Mouse (Mus musculus) forelimb bud, embryonic 11.5 days (tissue): ENCODE data around the gene Pagr1a.

Experiments
- DNase-seq: peaks from one replicate; pipeline ENCODE4 v3.0.0-alpha.2; 2012; ENCODE audit warnings: low read depth, low spot score

Pagr1a gene

DNA sequence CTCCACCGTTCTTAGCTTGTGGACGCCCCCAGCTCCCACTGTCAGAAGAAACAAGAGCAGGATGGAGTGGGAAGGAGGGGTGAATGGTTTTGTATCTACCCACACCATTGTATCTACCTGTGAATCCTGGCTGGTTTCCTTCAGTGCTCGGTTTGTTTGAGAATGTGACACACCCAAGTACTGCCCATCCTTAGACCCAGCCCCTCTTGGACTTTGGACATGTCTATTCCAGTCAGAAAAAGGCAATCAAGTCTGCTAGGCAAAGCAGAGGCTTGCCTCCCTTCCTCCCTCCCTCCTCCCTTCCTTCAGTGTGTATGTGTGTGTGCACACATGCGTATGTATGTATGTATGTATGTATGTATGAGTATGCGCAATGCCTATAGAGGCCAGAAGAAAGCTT lies 13.5 kb downstream of the Pagr1a start:
- no peak for DNase-seq

DNA sequence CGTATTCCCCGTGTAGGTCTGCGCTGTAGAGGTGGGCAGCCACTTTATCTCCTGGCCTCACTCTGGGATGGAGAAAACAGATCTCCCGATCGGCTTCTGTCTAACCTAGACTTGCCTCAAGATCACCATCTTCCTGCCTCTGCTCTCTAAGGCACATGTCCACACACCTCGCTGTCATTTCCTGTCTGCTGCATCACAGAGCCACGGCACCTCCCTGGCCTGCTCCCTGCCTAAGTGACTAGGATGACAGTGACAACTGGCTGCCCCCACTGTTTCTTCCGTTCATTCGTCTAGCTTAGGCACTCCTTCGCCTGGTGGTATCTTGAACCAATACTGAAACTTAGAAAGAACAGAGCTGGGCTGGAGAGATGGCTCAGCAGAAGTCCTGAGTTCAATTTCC lies 17.6 kb downstream of the Pagr1a start:
- no peak for DNase-seq

DNA sequence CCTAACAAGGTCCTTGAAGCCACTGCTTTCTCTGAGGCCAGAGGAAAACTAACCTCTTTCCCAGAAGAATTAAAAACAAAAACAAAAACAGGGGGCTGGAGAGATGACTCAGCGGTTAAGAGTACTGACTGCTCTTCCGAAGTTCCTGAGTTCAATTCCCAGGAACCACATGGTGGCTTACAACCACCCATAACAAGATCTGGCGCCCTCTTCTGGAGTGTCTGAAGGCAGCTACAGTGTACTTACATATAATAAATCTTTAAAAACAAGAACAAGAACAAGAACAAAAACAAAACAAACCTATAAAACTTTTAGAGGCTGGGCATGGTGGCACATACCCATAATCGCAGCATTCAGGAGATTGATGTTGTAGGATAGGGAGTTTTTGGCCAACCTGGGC lies 20.7 kb downstream of the Pagr1a start:
- no peak for DNase-seq

DNA sequence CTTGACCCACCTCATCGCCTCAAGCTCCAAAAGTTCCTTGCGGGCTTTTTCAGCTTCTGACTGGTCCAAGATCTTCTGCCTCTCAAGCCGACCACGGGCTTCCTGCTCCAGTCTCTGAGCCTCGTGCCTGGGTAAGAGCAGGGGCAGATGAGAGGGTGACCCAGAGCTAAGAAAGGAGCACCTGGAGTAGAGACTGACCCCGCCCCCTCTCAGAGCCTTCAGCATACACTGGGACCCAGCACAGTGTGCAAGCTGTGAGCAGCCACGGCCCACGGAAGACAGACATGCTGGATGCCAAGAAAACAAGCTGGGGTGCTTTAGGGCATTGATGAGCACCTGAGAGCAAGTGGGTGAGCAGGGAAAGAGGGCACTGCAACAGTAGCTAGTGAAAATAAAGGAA lies 28.3 kb downstream of the Pagr1a start:
- no peak for DNase-seq

DNA sequence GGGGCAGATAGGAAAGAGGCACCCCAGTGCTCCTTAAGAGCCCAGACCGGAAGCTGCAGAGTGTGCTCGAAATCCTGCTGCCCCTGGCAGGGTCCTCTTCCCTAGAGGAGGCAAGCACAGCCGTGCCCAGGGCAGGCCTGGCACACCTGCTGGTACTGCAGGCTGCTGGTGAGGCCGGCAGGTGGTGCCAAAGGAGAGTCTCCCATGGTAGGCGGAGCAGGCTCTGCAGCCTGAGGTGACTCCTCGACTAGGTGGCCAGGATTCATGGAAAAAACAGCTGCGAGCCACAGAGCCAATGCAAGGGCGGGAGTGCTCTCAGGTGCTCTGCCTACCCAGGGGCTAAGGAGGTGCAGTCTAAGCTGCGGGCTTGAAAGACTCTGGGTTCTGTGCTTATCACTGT lies 30.8 kb downstream of the Pagr1a start:
- no peak for DNase-seq

DNA sequence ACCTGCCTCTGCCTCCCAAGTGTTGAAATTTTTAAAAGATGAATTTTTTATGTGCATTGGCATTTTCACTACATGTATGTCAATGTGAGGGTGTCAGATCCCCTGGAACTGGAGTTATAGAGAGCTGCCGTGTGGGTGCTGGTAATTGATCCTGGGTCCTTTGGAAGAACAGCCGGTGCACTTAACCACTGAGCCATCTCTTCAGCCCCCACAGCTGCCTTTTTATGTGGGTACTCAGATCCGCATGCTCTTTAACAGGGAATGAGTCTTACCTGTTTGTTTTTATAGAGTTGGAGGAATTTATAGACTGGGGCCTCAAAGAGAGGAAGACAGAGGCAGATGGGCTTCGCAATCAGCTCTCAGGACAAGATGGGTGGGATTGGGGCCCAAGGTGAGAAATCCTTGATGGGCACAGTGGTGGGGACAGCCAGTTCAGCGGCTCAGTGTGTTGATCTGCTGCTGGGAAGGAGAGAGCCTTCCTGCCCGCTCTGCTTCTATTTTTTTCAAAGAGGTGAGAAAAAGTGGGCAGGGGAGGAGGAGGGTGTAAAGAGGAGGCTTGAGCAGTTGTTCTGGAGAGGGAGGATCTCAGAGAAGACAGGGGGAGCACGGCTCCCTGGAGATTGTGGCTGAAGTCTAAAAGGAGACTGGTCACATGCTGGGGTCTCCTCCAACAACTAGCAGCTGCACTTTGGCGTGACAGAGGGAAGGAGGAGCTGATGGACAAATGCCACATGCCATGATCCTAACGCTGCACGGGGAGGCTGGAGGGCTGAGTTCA lies 32.3 kb downstream of the Pagr1a start:
- DNase-seq, result no peak

DNA sequence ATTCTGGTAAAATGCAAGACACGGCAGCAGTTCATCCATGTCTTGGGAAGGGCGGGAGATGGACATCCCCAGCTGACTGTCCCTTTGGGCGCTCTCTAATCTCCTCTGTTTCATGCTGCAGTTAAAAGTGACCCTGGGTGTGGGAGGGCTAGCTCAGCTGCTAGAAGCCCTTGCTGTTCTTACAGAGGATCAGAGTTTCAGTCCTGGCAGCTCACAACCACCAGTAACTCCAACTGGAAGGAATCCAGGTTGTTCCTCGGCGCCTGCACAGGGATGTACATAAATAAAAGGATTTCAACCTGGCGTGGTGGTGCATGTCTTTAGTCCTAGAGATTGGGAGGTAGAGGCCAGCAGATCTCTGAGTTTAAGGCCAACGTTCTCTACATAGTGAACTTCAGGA lies 34.0 kb downstream of the Pagr1a start:
- DNase-seq, result no peak

DNA sequence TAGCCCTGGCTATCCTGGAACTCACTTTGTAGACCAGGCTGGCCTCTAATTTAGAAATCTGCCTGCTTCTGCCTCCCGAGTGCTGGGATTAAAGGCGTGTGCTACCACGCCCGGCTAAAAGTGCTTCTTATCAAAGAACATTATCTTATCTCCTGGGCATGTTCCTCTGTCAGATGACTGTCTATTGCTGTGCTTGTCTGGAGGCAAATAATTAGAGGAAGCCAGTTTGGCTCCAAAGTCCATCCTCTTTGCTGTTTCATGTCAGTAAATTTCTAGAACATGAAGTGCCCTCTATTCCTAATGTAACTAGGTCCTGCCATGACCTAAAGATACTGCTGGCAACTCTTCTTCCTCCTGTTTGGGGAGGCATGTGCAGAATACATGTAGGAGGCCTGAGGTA lies 35.1 kb downstream of the Pagr1a start:
- no peak for DNase-seq

DNA sequence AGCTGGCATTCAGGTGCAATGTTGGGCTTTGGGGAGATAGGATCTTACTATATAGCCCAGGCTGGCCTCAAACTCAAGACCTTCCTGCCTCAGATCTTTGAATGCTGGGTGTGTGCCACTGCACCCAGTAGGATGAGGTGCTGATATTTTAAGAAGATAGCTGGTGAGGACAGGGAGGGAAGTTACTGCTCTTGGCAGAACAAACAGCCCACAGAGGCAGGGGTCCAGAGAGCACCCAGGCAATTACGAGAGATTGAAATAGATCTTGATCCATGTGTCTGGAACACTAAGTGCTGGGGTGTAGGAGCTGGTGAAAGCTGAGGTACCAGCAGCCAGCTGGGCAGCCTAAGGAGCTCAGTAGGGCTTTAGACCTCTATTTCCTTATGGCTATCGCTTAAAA lies 35.6 kb downstream of the Pagr1a start:
- no peak for DNase-seq

DNA sequence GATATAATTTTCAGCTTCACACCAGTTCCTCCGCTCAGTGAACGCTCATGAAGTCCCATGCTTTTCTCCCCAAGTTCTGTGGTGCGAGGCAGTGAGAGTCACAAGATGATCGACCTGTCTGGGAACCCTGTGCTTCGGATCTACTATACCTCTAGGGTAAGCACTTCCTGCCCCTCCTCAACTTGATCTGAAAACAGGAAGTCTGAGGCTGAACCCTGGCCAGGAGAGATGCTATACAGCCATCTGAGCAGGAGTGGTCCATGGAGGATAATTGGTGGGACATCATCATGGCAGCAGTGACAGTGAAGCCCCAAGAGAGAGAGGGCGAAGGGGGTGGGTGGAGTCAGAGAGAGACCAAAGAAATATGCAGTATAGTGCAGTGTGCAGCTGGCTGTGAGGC lies 38.3 kb downstream of the Pagr1a start:
- no peak for DNase-seq

DNA sequence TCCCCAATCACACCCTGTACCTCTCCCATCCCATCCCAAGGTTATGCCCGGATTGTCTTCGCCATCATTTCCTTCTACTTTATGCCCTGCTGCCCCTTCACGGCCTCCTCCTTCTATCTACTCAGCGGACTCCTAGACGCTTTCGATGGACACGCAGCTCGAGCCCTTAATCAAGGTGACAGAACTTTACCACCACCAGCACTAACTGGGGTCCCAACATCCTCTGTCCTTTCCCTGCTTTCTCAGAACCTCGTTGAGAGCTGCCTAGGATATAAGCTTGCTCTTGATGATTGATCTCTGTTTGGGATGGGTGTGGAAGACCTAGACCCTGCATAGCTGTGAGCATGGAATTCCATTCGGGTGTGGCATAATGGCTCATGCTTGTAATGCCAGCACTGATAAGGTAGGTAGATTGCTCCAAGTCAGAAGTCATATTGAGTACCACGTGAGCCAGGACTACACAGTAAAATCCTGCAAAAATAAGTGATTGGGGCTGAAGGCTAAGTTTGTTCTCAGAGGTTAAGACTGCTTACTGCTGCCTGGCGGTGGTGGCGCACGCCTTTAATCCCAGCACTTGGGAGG lies 40.2 kb downstream of the Pagr1a start:
- no peak for DNase-seq

DNA sequence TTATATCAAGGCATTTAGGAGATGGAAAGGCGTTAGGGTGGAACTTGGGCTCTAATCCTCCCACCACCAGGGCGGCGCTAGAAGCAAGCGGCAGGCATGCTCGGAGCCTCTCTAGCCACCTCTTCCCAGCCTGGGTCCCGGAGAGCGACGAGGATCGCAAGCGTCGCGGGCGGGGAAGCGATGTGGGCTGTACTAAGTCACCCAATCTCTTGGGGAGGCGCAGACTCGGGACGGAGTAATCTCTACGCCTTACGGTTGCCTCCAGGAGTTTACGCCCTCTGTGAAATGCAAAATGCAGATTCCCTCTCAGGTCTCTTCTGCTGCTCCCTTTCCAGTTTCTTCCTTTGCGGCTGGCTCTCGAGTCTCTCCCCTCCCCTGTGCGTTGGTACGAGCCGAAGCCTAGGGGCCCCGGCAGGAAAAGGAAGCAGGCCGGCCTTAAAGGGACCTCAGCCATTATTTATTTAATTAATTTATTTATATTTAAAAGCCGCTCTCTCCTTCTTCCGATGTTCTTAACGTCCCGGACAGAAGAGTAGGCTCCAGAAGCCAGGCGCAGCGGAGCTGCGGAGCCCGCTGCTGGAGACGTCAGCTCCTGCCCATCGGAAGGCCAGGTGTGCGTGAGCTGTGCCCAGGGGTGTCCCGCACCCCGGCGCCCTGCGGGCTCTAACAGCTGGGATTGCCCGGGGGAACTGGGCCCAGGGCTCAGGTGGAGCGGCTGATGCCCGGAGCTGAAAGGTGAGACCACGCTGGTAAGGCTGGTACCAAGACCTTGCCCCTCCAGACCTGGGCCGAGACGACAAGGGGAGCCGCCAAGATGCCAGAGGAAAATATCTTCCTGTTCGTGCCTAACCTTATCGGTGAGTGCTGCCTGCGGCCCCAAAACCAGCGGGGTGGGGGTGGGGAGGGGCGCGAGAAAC lies 40.9 kb downstream of the Pagr1a start, which contains the start of gene Cdiptos:
Gene Cdiptos, minus strand, starts transcription at position 149 of the 917 bp plus-strand sequence.
- DNase-seq, result peak; percentile 96

DNA sequence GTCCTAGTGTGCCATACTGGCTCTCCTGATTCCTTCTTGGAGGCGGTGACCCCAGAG lies 41.4 kb downstream of the Pagr1a start, which contains the start of gene Cdipt:
Gene Cdipt, plus strand, starts transcription at position 22 of the 57 bp plus-strand sequence.
- no peak for DNase-seq

DNA sequence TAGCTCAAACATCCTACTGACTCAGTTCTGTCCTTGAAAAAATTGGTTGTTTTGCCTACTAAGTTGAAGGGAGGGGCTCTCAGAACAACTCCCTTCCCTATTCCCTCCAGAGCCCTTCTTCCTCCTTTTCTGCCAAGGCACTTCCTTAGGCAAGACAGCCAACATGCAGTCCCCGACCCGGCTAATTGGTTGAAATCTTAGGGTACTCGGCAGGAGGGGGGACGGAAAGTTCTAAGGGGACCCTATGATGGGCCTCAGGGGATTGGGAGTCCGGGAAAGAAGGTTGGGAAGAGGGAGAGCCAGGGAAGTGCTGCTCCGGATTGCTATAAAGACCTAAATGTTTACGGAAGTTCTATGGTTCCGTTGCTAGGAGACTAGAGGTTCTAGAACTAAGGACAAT lies 41.7 kb downstream of the Pagr1a start:
- DNase-seq, result no peak

DNA sequence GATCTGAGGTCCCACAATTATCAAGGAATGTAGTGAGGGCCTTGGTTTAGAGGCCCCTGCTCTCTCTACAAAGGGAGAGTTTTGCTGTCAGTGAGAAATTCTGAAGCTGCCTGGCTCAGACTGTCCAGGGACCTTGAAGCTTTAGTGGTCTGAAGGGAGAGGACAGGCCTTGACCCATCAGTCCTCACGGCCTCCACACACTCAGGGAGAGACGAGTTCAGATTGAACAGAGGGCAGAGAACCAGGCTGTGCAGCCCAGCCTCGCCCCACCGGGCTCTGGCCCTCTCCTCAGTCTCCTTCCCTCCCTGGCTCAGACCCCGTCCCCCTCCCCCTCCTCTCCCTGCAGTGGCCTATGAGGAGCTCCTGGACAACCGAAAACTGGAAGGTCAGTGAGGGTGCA lies 49.8 kb downstream of the Pagr1a start:
- DNase-seq, result no peak

DNA sequence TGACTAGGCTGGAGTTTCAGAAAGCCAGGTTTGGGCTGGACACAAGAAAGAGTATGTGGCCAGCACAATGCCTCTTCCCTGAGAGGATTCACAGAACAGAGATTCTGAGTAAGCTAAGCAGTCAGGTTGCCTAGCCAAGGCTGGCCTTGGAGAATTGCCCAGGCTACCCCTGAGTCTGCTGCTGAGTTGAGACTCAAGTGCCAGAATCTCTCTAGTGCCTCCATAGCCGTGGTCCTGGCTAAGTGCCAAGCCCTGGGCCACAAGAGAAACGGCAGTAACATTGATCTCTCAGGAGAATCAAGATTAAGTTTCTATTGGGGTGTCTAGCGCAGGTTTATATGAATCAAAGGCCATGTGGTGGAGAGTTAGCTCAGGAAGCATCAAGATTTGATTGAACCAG lies 51.6 kb downstream of the Pagr1a start:
- no peak for DNase-seq
